Mouse (Mus musculus) lung, postnatal 14 days (tissue): ENCODE measurements around the gene Hnrnph3.
A peak's percentile ranks its signal among the peaks of the same experiment; 100 is the strongest.

Source experiments
- DNase-seq: peaks from one replicate; pipeline ENCODE4 v3.0.0; 2021

Hnrnph3 gene

GRCm38 (mm10) chr10:62980039-62980954 is 43.7 kb downstream of the Hnrnph3 start, which contains the start of gene Rufy2:
Gene Rufy2, plus strand, starts transcription at chr10:62980223.
- DNase-seq = peak; percentile 83

- DNase-seq = no peak
Observed at GRCm38 (mm10) chr10:62979667-62980038, 44.4 kb downstream of the Hnrnph3 start.

GRCm38 (mm10) chr10:62971821-62972220 is 52.2 kb downstream of the Hnrnph3 start:
- DNase-seq = peak; percentile 1

- no peak for DNase-seq
Observed at GRCm38 (mm10) chr10:62966291-62966690, 57.7 kb downstream of the Hnrnph3 start.

- no peak for DNase-seq
Observed at GRCm38 (mm10) chr10:62965796-62966195, 58.2 kb downstream of the Hnrnph3 start.
